Mouse (Mus musculus) kidney, adult 2 months (tissue): ENCODE data around the gene Gm4307.
"Not testable (repeated sequence)": the region's sequence is repeated elsewhere in the genome, so short reads cannot be mapped to it uniquely, and the experiment has no call there.

Experiments used
- CTCF ChIP-seq: fragments of 200-500 bp; conservative IDR thresholded peaks from 2 replicates; pipeline ENCODE4 v1.5.1; 2011; ENCODE audit warnings: low read depth, mild to moderate bottlenecking, control low read depth, low read length, moderate library complexity, mixed read lengths; ENCODE audit not compliant: insufficient read depth, insufficient read length
- POLR2A ChIP-seq: fragments of 200-500 bp; IDR thresholded peaks from one replicate; pipeline ENCODE4 v1.6.1; 2011; ENCODE audit warnings: low read depth, low read length, control low read depth

GRCm38 (mm10) chr10:100382460-100382859 lies 21.3 kb downstream of the Gm4307 start, which contains the start of gene Gm4312:
- not testable (repeated sequence) for TF ChIP-seq POLR2A, CTCF
